Mouse (Mus musculus): ENCODE results near the gene Myo1d. TPM values are rescaled to one million over a fixed set of nuclear protein-coding genes. Genes with fewer than 3 reads are reported as not detected.

Gene Myo1d
- polyA plus RNA-seq, 1 experiment from 2014 or later, result 2.8 TPM

DNA sequence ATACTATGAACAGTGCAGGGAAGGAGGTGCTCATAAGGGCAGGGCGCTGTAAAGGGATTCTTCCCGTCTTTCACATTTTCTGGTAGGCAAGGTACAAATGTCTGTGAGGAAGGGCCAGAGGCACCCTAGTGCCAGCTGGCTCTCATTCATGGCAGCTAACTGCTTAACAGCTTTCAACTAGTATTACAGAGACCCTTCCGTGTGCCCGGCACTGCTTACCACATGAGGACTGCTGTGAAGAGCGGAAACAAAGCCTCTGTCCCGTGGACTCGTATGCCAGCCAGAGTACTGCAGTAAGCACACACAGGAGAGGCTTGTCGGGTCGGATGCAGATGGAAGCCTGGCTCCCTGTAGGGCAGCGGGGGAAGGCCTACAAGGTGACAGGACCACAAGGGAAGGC lies 229.6 kb downstream of the Myo1d start:
- WGBS, result 73% methylated on average over 10 of the region's 10 CpGs
- no peaks in the 10 kb centered on the region for H3K36me3 ChIP-seq (replicated peaks)
- no peak for ATAC-seq (ENCODE audit: low FRiP score)
- no peak overlapping the region for H3K4me3 ChIP-seq (replicated peaks)
- no peak overlapping the region for H3K4me2 ChIP-seq
- no peak overlapping the region for H3K9ac ChIP-seq
- H3K4me1 ChIP-seq, result peaks cover 12% of the 10 kb centered on the region; the same call in 1 of the 2 replicates
- H3K27me3 ChIP-seq, result no peaks in the 10 kb centered on the region
- no peak overlapping the region for H3K27ac ChIP-seq
- no peaks in the 10 kb centered on the region for H3K9me3 ChIP-seq

DNA sequence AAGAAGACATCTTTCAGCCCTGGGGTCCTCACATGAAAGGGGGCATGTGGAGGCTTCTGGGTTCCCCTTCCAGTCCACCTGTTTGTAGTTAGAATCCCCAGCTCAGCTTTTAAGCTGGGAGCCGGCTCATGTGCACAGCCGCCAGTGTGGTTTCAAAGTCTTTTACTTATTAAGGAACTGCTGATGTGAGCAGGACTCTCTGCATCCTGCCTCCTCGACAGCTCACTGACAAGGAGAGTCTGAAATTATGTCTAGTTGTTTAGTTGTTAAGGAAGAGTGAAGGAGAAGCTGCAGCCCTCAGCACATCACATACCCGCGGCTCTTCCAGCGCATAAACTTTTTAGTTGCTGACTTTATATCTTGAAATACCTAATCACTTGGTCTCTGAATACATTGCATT lies 230.0 kb downstream of the Myo1d start:
- no peaks in the 10 kb centered on the region for H3K27me3 ChIP-seq
- H3K9me3 ChIP-seq, result no peaks in the 10 kb centered on the region
- no peak overlapping the region for H3K9ac ChIP-seq
- WGBS, result 81% methylated on average over 6 of the region's 6 CpGs
- no peaks in the 10 kb centered on the region for H3K36me3 ChIP-seq (replicated peaks)
- peaks cover 12% of the 10 kb centered on the region; the same call in 1 of the 2 replicates for H3K4me1 ChIP-seq
- H3K4me2 ChIP-seq, result no peak overlapping the region
- H3K27ac ChIP-seq, result no peak overlapping the region
- no peak overlapping the region for H3K4me3 ChIP-seq (replicated peaks)
- ATAC-seq (ENCODE audit: low FRiP score), result no peak

DNA sequence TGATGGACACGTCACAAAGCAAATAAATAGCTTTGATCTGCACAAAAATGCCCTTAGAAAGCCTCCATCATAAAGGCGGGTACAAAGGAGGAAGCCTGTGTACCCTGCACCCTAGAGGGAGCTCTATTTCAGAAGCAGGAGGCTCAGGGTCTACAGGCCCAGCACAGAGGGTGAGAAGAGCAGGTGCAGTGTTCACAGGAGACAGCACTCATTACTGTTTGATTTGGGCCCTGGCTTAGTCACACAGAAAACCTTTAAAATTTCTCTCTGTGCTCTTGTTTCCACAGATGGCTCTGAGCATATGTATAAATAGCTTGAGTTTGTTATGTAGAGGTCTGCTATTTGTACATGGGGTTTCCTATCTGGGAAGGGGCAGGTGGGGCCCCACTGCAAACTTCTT lies 233.6 kb downstream of the Myo1d start:
- WGBS, result 59% methylated on average over 2 of the region's 2 CpGs
- no peak overlapping the region for H3K4me3 ChIP-seq (replicated peaks)
- ATAC-seq (ENCODE audit: low FRiP score), result no peak

DNA sequence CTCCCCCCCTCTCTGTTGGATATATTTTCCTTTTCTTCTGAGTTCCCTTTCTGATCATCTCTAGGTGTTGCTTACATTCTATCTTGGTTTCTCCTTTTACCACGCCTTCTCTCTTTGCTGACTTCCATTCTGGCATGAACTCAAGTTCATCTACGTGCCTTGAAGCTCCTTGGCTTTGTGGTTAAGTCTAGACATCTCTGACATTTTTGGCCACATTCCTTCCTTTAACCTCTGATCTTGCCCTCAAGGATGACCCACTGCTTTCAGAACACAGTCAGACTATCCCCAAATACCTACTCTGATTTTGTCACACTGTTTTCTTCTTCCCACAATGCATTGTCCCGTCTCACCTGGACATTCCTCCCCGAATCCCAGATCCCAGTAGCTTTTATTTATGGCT lies 240.8 kb downstream of the Myo1d start:
- WGBS, result 80% methylated on average over 4 of the region's 4 CpGs
- H3K27me3 ChIP-seq, result no peaks in the 10 kb centered on the region
- no peak overlapping the region for H3K4me3 ChIP-seq (replicated peaks)
- H3K36me3 ChIP-seq (replicated peaks), result no peaks in the 10 kb centered on the region
- H3K9ac ChIP-seq, result no peak overlapping the region
- no peaks in the 10 kb centered on the region for H3K9me3 ChIP-seq
- H3K27ac ChIP-seq, result no peak overlapping the region
- no peaks in the 10 kb centered on the region for H3K4me1 ChIP-seq
- H3K4me2 ChIP-seq, result no peak overlapping the region
- no peak for ATAC-seq (ENCODE audit: low FRiP score)

More for the DNA sequence above, 233.6 kb downstream of the Myo1d start:
- Histone ChIP-seq H3K36me3 (replicated peaks) (no peaks in the 10 kb centered on the region), H3K27me3 (no peaks in the 10 kb centered on the region), H3K9ac (no peak overlapping the region), H3K9me3 (no peaks in the 10 kb centered on the region), H3K4me1 (peaks cover 7% of the 10 kb centered on the region; the same call in 1 of the 2 replicates), H3K27ac (no peak overlapping the region), H3K4me2 (no peak overlapping the region)

DNA sequence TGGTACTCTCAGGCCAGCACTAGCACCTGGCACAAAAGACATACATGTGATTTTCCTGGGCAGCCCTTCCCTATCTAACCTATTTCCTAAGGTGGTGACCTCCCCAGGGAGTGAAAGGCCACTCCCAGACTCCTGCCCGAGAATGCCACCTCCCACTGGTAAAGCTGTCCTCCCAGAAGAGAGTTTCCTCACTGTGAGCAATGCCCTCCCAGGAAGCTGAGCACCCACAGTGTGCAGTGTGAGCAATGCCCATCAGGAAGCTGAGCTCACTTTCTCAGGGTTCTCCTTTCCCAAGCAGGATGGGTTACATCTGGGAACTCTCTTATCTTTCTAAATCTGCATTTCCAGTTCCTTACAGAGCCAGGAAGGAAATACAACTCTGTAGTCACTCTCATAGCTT lies 246.9 kb downstream of the Myo1d start:
- Histone ChIP-seq H3K9ac (no peak overlapping the region), H3K4me3 (replicated peaks) (no peak overlapping the region), H3K4me2 (no peak overlapping the region), H3K27ac (no peak overlapping the region), H3K9me3 (no peaks in the 10 kb centered on the region), H3K27me3 (no peaks in the 10 kb centered on the region), H3K36me3 (replicated peaks) (no peaks in the 10 kb centered on the region), H3K4me1 (no peaks in the 10 kb centered on the region)
- ATAC-seq (ENCODE audit: low FRiP score), result no peak
- WGBS, result 57% methylated on average over 1 of the region's 1 CpGs

DNA sequence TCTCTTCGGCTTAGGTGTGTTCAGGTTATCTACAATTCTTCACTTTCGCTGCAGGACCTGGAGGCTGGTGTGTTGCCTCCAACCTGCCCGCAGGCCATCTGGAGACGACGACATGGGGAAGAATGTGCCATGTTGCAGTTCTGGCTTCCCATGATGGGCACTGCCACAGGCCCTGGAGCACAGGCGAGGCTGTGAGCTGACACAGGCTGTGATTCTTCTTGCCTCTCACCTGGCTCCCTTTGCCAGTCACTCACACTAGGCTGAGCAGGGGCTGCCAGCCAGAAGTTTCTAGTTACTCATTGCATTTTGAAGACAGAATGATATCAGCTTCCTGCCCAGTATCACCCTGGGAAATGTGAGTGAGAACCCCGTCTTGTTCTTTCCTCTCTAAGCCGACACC lies 250.7 kb downstream of the Myo1d start:
- 88% methylated on average over 8 of the region's 8 CpGs for WGBS
- Histone ChIP-seq H3K9ac (no peak overlapping the region), H3K27ac (no peak overlapping the region), H3K9me3 (no peaks in the 10 kb centered on the region), H3K27me3 (no peaks in the 10 kb centered on the region), H3K4me2 (no peak overlapping the region), H3K4me1 (no peaks in the 10 kb centered on the region), H3K36me3 (replicated peaks) (no peaks in the 10 kb centered on the region), H3K4me3 (replicated peaks) (no peak overlapping the region)
- ATAC-seq (ENCODE audit: low FRiP score), result no peak

DNA sequence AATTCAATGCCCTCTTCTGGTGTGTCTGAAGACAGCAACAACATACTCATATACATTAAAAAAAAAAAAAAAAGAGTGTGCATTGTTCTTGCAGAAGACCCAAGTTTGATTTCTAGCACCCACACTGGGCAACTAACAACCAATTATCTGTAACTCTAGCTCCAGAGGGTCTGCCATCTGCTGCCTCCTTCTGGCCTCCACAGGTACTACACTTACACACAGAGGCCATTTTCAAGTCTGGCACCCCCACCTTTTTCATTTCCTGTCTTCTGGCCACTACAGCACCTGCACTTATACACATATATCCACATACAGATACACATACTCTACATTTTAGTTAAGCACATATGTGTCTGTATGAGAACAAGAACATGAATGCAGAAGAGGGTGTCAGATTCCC lies 252.1 kb downstream of the Myo1d start:
- Histone ChIP-seq H3K9ac (no peak overlapping the region), H3K9me3 (no peaks in the 10 kb centered on the region), H3K4me1 (no peaks in the 10 kb centered on the region), H3K27me3 (no peaks in the 10 kb centered on the region), H3K4me2 (no peak overlapping the region), H3K36me3 (replicated peaks) (no peaks in the 10 kb centered on the region), H3K4me3 (replicated peaks) (no peak overlapping the region), H3K27ac (no peak overlapping the region)
- no peak for ATAC-seq (ENCODE audit: low FRiP score)

DNA sequence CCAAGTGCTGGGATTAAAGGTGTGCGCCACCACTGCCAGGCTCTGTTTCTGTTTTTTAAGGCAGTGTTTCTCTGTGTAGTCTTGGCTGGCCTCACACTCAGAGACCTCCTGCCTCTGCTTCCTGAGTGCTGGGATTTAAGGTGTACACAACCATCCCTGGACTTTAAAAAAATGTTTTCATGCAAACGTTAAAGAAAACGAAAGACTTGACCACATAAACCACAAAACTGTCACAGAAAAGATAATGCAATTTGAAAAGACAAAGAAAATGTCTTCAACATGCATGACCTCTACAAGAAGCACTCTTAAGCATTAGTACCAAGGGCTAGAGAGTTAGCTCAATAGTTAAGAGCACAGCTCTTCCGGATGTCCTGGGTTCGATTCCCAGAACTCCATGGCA lies 255.6 kb downstream of the Myo1d start:
- peaks cover 12% of the 10 kb centered on the region for H3K4me1 ChIP-seq
- WGBS, result 94% methylated on average over 5 of the region's 5 CpGs
- H3K4me3 ChIP-seq (replicated peaks), result no peak overlapping the region
- H3K9me3 ChIP-seq, result no peaks in the 10 kb centered on the region
- no peak overlapping the region for H3K27ac ChIP-seq
- H3K27me3 ChIP-seq, result no peaks in the 10 kb centered on the region
- no peak for ATAC-seq (ENCODE audit: low FRiP score)
- no peak overlapping the region for H3K9ac ChIP-seq
- H3K36me3 ChIP-seq (replicated peaks), result no peaks in the 10 kb centered on the region
- H3K4me2 ChIP-seq, result no peak overlapping the region

DNA sequence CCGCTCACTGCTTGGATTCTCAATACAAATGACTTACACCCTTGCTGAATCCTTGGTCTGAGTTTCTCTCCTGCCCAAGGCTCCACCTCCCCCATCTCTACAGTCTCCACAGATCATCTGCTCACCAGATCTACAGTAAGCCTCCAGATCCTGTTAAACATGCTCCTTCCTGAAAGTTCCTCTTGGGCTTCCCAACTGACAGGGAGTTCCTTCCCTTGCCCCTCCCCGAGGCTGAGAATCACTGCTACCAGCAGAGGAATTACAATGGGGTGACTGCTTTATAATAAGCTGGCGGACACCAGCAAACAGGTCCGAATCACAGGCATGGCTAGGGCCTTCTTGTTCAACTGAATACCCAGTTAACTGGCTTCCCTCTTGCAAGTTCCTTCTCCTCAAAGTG lies 256.4 kb downstream of the Myo1d start:
- Histone ChIP-seq H3K27ac (no peak overlapping the region), H3K4me3 (replicated peaks) (no peak overlapping the region), H3K4me2 (no peak overlapping the region), H3K27me3 (no peaks in the 10 kb centered on the region), H3K9me3 (no peaks in the 10 kb centered on the region), H3K36me3 (replicated peaks) (no peaks in the 10 kb centered on the region), H3K9ac (no peak overlapping the region), H3K4me1 (peaks cover 20% of the 10 kb centered on the region)
- 72% methylated on average over 4 of the region's 4 CpGs for WGBS
- ATAC-seq (ENCODE audit: low FRiP score), result no peak

DNA sequence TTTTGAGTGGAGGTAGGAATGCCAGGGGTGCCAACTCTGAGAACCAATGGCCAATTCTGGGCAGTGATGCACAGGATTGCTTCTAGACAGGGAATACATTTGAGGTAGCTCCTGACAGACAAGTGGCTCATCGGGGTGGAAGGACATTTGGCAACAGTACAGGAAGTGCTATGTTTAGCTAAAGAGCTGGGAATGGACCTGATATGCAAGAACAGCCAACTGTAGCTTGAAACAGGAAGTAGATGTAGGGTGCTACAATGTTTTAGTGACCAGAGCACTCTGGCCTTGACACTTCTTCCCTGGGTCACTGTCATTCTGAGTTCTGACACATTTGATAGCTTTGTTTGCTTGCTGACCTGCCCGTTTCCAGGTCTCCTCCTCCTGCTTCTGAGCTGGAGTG lies 257.0 kb downstream of the Myo1d start:
- ATAC-seq (ENCODE audit: low FRiP score), result no peak
- Histone ChIP-seq H3K4me2 (no peak overlapping the region), H3K4me3 (replicated peaks) (no peak overlapping the region), H3K4me1 (peaks cover 26% of the 10 kb centered on the region), H3K9me3 (no peaks in the 10 kb centered on the region), H3K27me3 (no peaks in the 10 kb centered on the region), H3K27ac (no peak overlapping the region), H3K36me3 (replicated peaks) (no peaks in the 10 kb centered on the region), H3K9ac (no peak overlapping the region)
- 85% methylated on average over 2 of the region's 2 CpGs for WGBS

DNA sequence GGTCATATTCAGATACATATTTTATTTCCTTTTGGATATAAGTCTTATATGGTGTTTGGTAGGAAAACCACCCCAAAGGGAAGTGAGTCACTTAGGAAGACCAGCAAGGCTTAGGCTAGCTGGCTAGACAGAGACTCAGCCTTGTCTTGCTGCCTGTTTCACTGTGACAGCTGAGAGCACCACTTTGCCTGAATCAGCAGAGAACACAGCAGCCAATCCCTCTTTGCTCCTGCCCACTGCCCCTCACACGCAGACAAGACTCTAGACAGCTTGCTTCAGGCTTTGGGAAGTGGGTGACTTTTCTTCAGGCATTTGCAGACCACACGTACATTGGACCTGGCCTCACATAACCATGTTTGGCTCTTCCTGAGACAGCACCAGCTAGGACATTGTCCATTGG lies 258.7 kb downstream of the Myo1d start:
- ATAC-seq (ENCODE audit: low FRiP score), result no peak
- no peak overlapping the region for H3K27ac ChIP-seq
- no peaks in the 10 kb centered on the region for H3K27me3 ChIP-seq
- H3K4me2 ChIP-seq, result no peak overlapping the region
- H3K9ac ChIP-seq, result no peak overlapping the region
- H3K4me1 ChIP-seq, result peaks cover 32% of the 10 kb centered on the region
- no peak overlapping the region for H3K4me3 ChIP-seq (replicated peaks)
- no peaks in the 10 kb centered on the region for H3K36me3 ChIP-seq (replicated peaks)
- WGBS, result 70% methylated on average over 2 of the region's 2 CpGs
- H3K9me3 ChIP-seq, result no peaks in the 10 kb centered on the region

DNA sequence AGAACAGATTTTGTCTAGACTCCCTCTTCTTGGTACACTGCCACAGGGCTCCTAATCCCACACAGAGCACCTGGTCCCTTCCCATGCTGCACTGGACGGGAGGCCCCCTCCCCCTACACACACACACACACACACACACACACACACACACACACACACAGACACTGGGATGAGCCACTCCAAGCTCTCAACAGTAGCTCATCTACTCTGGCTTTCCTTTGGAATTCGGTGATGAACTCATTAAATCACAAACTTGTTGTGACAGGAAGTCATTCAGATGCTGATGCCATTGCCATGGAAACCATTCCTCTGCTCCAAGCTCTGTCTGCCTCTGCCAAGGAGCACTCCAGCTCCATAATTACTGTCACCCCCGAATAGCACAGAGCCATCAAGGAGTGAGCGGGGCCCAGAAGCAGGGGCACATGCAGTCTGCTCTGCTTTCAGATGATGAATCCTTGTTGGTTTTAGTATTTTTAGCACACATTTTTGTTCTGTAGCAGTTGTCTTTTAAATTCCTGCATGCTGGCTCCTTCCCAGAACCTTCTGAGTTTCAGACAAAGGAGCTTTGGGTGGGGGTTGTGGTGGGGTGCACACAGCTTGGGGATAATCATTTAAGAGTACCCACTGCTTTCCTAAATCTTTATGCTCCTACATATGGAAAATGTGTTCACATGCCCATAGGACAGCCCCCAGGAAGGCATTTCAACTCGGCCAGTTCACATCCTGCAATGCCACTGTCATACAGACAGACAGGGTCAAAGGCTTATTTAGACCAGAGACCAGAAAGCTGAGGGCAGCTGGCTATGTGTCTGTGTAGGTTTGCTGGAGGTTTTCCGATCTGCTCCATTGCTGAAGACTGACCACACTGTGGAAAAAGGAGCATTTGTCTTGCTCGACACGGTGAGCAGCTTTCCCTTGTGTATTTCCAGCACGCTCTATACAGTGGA lies 261.1 kb downstream of the Myo1d start:
- H3K4me1 ChIP-seq, result peaks cover 49% of the 10 kb centered on the region
- 0 out of 2 replicates have a peak, but pooled peaks cover 3% of the 10 kb centered on the region for H3K27me3 ChIP-seq
- no peaks in the 10 kb centered on the region for H3K9me3 ChIP-seq
- WGBS, result 26% methylated on average over 9 of the region's 9 CpGs
- no peak overlapping the region for H3K9ac ChIP-seq
- H3K36me3 ChIP-seq (replicated peaks), result no peaks in the 10 kb centered on the region
- peak; percentile 96 for ATAC-seq (ENCODE audit: low FRiP score)
- no peak overlapping the region for H3K4me3 ChIP-seq (replicated peaks)
- H3K27ac ChIP-seq, result peak overlapping the region; percentile 90
- H3K4me2 ChIP-seq, result peak overlapping the region; percentile 29

DNA sequence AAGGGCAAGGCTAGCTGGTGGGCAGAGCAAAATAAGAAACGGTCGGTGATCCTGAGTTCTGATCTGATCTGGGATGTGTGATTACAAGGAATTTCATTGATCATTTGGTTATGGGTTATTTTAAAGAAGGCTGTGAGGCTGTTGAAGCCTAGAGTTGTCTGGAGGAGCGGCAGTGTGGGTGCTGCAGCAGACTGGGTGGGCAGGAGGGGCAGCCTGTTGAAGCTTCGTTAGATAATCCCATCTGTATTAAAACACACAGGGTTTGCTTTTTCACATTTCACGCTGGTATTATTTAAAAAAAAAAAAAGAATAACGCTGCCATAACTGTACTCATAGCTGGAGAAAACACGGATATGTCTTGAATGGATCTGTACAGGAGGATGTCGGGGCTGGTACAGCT lies 263.9 kb downstream of the Myo1d start:
- ATAC-seq (ENCODE audit: low FRiP score), result no peak
- Histone ChIP-seq H3K4me1 (peaks cover 60% of the 10 kb centered on the region), H3K36me3 (replicated peaks) (no peaks in the 10 kb centered on the region), H3K9ac (no peak overlapping the region), H3K4me2 (no peak overlapping the region), H3K27me3 (peaks cover 4% of the 10 kb centered on the region; the same call in 1 of the 2 replicates), H3K4me3 (replicated peaks) (no peak overlapping the region), H3K27ac (peak overlapping the region; percentile 57; the same call in 1 of the 2 replicates), H3K9me3 (no peaks in the 10 kb centered on the region)
- 79% methylated on average over 8 of the region's 8 CpGs for WGBS

All from forebrain, embryonic 12.5 days (tissue).